Comparison of ENCODE assay signal across 8 mouse cellular contexts in genomic region chr13:23516822-23517602, GRCm38 (mm10). TPM values are rescaled to one million over a fixed set of nuclear protein-coding genes. Genes with fewer than 3 reads are reported as not detected.
DNase-seq lines count a peak whose midpoint lies in the region; ATAC-seq and TF ChIP-seq lines count a peak whose summit lies in the region.

No protein-coding gene starts in this region.

- peak overlapping the region; percentile 74 for H3K4me2 ChIP-seq in forebrain, embryonic 13.5 days

- TF ChIP-seq CTCF in layer of hippocampus, adult 2 months (conservative IDR thresholded peaks at IDR 0.05), result no peak

- H3K4me3 ChIP-seq in brown adipose tissue, adult 24 weeks (ENCODE audit: insufficient read depth, low read depth, low read length), result peak overlapping the region; percentile 67
- peak overlapping the region; percentile 50 for H3K4me3 ChIP-seq in forebrain, embryonic 13.5 days
- peak overlapping the region; percentile 58 for H3K4me3 ChIP-seq in layer of hippocampus, adult 2 months

- H3K36me3 ChIP-seq in forebrain, embryonic 13.5 days (ENCODE audit: poor library complexity, severe bottlenecking), result no peaks in the 10 kb centered on the region

- H3K9ac ChIP-seq in forebrain, embryonic 13.5 days, result peak overlapping the region; percentile 46; the same call in 1 of the 2 replicates

- ATAC-seq in forebrain, embryonic 13.5 days, result peak; percentile 74

- intact Hi-C loops in heart, postnatal 36 days (cut with DNase I), result loop anchor here (1.0 to 10.0 kb wide), 5 partner anchors 52 to 1572 kb away; partner anchors contain the start of genes Btn1a1, Zfp184 and Zfp322a

- peak overlapping the region; percentile 20; the same call in 1 of the 2 replicates for H3K27ac ChIP-seq in brown adipose tissue, adult 24 weeks (replicated peaks; ENCODE audit: low read depth, low read length)
- H3K27ac ChIP-seq in forebrain, embryonic 13.5 days, result peak overlapping the region; percentile 66
- peak overlapping the region; percentile 71 for H3K27ac ChIP-seq in layer of hippocampus, adult 2 months

- peak; percentile 63 for DNase-seq in ES-CJ7 (ENCODE audit: low read depth, low spot score)
- DNase-seq in heart, postnatal 36 days, result peak; percentile 80 to 86
- DNase-seq in layer of hippocampus, adult 2 months (ENCODE audit: low spot score in 2 of 2), result peak; percentile 55 to 80
- peak; percentile 85 for DNase-seq in lung, postnatal 14 days
- peak; percentile 66 for DNase-seq in right cerebral cortex, adult 18-20 months
- DNase-seq in urinary bladder, postnatal 25 days (ENCODE audit: low spot score), result peak; percentile 53

- H3K27me3 ChIP-seq in forebrain, embryonic 13.5 days, result no peaks in the 10 kb centered on the region

- no peaks in the 10 kb centered on the region for H3K9me3 ChIP-seq in forebrain, embryonic 13.5 days (replicated peaks)

- under 1% methylated on average over 19 of the region's 19 CpGs for WGBS in forebrain, embryonic 13.5 days

- no peaks in the 10 kb centered on the region for H3K4me1 ChIP-seq in brown adipose tissue, adult 24 weeks (ENCODE audit: control insufficient read depth, insufficient read depth, insufficient read length, low read length)
- peaks cover 10% of the 10 kb centered on the region; the same call in 1 of the 2 replicates for H3K4me1 ChIP-seq in forebrain, embryonic 13.5 days

RNA-seq across cellular contexts. Expression of gene Hist1h4h, which starts 13.8 kb away (rescaled TPM):
- 69.6 and 128 TPM in 2 replicates for polyA plus RNA-seq in brown adipose tissue, adult 24 weeks (2012; ENCODE audit: insufficient read depth, insufficient read length, missing spikeins)
- 5.2 and 6.4 TPM in 2 replicates for polyA plus RNA-seq in forebrain, embryonic 13.5 days (2015; fragmentation: Nextera tagmentation; extraction: Ambion mirVana)
- total RNA-seq in heart, postnatal 36 days (2021), result 100 to 1,000 TPM; 268 to 283 TPM
- total RNA-seq in layer of hippocampus, adult 2 months (2021), result 100 to 1,000 TPM; 333 to 344 TPM

RNA-seq across cellular contexts. Expression of gene Hist1h2af, which starts 16.7 kb away (rescaled TPM):
- not detected in 2 replicates for polyA plus RNA-seq in brown adipose tissue, adult 24 weeks (2012; ENCODE audit: insufficient read depth, insufficient read length, missing spikeins)
- 9.5 and 10.0 TPM in 2 replicates for polyA plus RNA-seq in forebrain, embryonic 13.5 days (2015; fragmentation: Nextera tagmentation; extraction: Ambion mirVana)
- total RNA-seq in heart, postnatal 36 days (2021), result 10 to 100 TPM; 14.1 to 19.0 TPM
- 10 to 100 TPM in 1 of 2 experiments, 1 to 10 TPM in 1; 6.9 to 12.2 TPM for total RNA-seq in layer of hippocampus, adult 2 months (2021)

RNA-seq across cellular contexts. Expression of gene Hist1h3g, which starts 18.2 kb away (rescaled TPM):
- not detected in 2 replicates for polyA plus RNA-seq in brown adipose tissue, adult 24 weeks (2012; ENCODE audit: insufficient read depth, insufficient read length, missing spikeins)
- polyA plus RNA-seq in forebrain, embryonic 13.5 days (2015; fragmentation: Nextera tagmentation; extraction: Ambion mirVana), result 10.0 and 11.6 TPM in 2 replicates
- total RNA-seq in heart, postnatal 36 days (2021), result 1 to 10 TPM; 2.5 to 4.1 TPM
- total RNA-seq in layer of hippocampus, adult 2 months (2021), result 1 to 10 TPM; 3.6 to 5.5 TPM

RNA-seq across cellular contexts. Expression of gene Hist1h2bh, which starts 26.2 kb away (rescaled TPM):
- 1.7 and 2.3 TPM in 2 replicates for polyA plus RNA-seq in brown adipose tissue, adult 24 weeks (2012; ENCODE audit: insufficient read depth, insufficient read length, missing spikeins)
- 0.76 and 0.97 TPM in 2 replicates for polyA plus RNA-seq in forebrain, embryonic 13.5 days (2015; fragmentation: Nextera tagmentation; extraction: Ambion mirVana)
- 1 to 10 TPM in 1 of 2 experiments, under 1 TPM in 1; 0.94 to 1.9 TPM for total RNA-seq in heart, postnatal 36 days (2021)
- 1 to 10 TPM in 1 of 2 experiments, under 1 TPM in 1; 0.39 to 1.2 TPM for total RNA-seq in layer of hippocampus, adult 2 months (2021)

RNA-seq across cellular contexts. Expression of gene Hist1h3f, which starts 26.8 kb away (rescaled TPM):
- polyA plus RNA-seq in brown adipose tissue, adult 24 weeks (2012; ENCODE audit: insufficient read depth, insufficient read length, missing spikeins), result not detected in 2 replicates
- polyA plus RNA-seq in forebrain, embryonic 13.5 days (2015; fragmentation: Nextera tagmentation; extraction: Ambion mirVana), result 1.2 and 1.3 TPM in 2 replicates
- 10 to 100 TPM in 1 of 2 experiments, 1 to 10 TPM in 1; 7.4 to 10.0 TPM for total RNA-seq in heart, postnatal 36 days (2021)
- 10 to 100 TPM; 17.7 to 18.3 TPM for total RNA-seq in layer of hippocampus, adult 2 months (2021)

Comparison
In these comparisons a context has a peak if more than half of its experiments do, and no peak if none do; other contexts are left out.
1. Peak in every context shown above with its lines: DNase-seq, ATAC-seq, H3K4me3 ChIP-seq and H3K27ac ChIP-seq.
2. H3K27ac ChIP-seq: peak in every context shown above with its lines; median percentile 71 in layer of hippocampus, adult 2 months; 66 in forebrain, embryonic 13.5 days; 20 in brown adipose tissue, adult 24 weeks.